Mouse (Mus musculus) small intestine, adult 2 months (tissue): ENCODE measurements at regions not wholly inside any gene's neighbourhood (a gene's known extent, or its start where the extent isn't known, plus 50 kb on each side); places are given as distances from the start of the nearest gene placed in this dataset.

Experiments
- H3K27ac ChIP-seq: fragments of 200-500 bp; 2 replicates; pipeline ENCODE4 v1.5.1; 2012; ENCODE audit warnings: low read depth, low read length, control low read depth, inconsistent platforms; ENCODE audit not compliant: insufficient read depth
- H3K27me3 ChIP-seq: fragments of 200-500 bp; 2 replicates; pipeline ENCODE4 v1.6.1; 2012; ENCODE audit warnings: mild to moderate bottlenecking, moderate library complexity, low read length, inconsistent platforms; ENCODE audit not compliant: control insufficient read depth, insufficient read depth
- H3K36me3 ChIP-seq: fragments of 200-500 bp; 2 replicates; pipeline ENCODE4 v1.6.1; 2012; ENCODE audit warnings: mild to moderate bottlenecking, low read length, control low read depth, inconsistent platforms; ENCODE audit not compliant: control insufficient read depth, insufficient read depth
- H3K4me1 ChIP-seq: fragments of 200-500 bp; 2 replicates; pipeline ENCODE4 v1.6.1; 2012; ENCODE audit warnings: low read length, inconsistent platforms, mixed read lengths; ENCODE audit not compliant: control insufficient read depth, insufficient read depth, insufficient read length
- H3K4me3 ChIP-seq: fragments of 200-500 bp; 2 replicates; pipeline ENCODE4 v1.5.1; 2012; ENCODE audit warnings: low read depth, mild to moderate bottlenecking, control low read depth, inconsistent platforms, low read length, moderate library complexity
- CTCF ChIP-seq: fragments of 200-500 bp; IDR thresholded peaks from 2 replicates; pipeline ENCODE4 v1.5.1; 2012; ENCODE audit warnings: low read depth, mild to moderate bottlenecking, control low read depth, inconsistent platforms, low read length, moderate library complexity, mixed read lengths; ENCODE audit not compliant: insufficient replicate concordance, insufficient read length; ENCODE audit errors: extremely low read depth
- POLR2A ChIP-seq: fragments of 200-500 bp; IDR thresholded peaks from 2 replicates; pipeline ENCODE4 v1.6.1; 2012; ENCODE audit warnings: low read depth, mild to moderate bottlenecking, control low read depth, inconsistent platforms, low read length, moderate library complexity
- WGBS: fragments of 180-500 bp; shearing (Covaris S2); methylation state at CpG from one replicate; pipeline ENCODE4 v1.1.7; 2018; 5-methylcytosine and 5-hydroxymethylcytosine counted together

DNA sequence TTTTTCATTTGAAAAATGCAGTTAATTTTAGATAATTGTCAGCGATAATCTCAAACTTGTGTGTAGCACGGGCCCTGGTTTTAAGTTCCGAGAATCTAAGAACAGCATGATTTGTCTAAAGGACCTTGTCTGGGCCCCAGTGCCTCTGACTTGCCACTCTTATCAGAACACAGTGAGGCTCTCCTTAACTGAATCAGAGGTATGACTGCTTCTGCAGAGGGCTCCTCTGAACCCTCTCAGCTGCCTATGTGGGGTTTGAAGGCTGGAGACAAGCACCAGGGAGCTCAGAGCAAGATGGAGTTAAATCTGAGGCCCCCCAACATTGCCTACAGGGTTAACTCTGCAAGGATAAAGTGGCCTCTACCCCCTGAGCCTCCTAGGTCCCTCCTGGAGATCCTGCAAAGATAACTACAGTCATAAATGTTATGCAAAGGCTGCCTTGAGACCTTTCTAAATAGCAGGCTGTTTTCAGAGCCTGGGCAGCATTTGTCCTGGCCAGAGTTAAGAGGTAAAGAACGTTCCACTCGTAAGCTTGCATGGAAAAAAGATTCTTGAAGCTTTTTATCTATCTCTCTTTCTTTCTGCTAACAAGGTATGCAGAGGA is 118.4 kb upstream of the Maf start:
- Histone ChIP-seq H3K27me3 (no peaks in the 10 kb centered on the region), H3K4me1 (peaks cover 10% of the 10 kb centered on the region; the same call in 1 of the 2 replicates), H3K27ac (no peak overlapping the region), H3K4me3 (no peak overlapping the region), H3K36me3 (no peaks in the 10 kb centered on the region)
- TF ChIP-seq POLR2A (no peak), CTCF (no peak)
- WGBS, result 41% methylated on average over 5 of the region's 5 CpGs

DNA sequence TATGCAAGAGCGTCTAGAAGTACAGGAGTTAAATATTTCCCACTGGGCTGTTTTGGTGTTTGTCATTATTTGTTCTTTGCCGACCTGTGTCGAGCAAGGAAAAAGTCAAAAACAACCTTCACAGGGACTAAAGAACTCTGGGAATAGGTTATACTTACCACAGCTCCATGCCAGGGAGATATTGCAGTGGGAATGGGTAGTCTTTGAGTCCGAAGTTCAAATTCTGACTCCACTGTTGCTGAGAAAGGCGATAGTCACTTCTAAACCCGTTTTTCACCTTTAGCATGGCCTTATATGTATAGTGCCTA is 116.8 kb upstream of the Maf start:
- no peak overlapping the region for H3K4me3 ChIP-seq
- TF ChIP-seq POLR2A, result no peak
- no peak for TF ChIP-seq CTCF
- 93% methylated on average over 6 of the region's 6 CpGs for WGBS
- H3K27ac ChIP-seq, result no peak overlapping the region
- H3K4me1 ChIP-seq, result peaks cover 3% of the 10 kb centered on the region; the same call in 1 of the 2 replicates
- H3K27me3 ChIP-seq, result no peaks in the 10 kb centered on the region
- no peaks in the 10 kb centered on the region for H3K36me3 ChIP-seq

DNA sequence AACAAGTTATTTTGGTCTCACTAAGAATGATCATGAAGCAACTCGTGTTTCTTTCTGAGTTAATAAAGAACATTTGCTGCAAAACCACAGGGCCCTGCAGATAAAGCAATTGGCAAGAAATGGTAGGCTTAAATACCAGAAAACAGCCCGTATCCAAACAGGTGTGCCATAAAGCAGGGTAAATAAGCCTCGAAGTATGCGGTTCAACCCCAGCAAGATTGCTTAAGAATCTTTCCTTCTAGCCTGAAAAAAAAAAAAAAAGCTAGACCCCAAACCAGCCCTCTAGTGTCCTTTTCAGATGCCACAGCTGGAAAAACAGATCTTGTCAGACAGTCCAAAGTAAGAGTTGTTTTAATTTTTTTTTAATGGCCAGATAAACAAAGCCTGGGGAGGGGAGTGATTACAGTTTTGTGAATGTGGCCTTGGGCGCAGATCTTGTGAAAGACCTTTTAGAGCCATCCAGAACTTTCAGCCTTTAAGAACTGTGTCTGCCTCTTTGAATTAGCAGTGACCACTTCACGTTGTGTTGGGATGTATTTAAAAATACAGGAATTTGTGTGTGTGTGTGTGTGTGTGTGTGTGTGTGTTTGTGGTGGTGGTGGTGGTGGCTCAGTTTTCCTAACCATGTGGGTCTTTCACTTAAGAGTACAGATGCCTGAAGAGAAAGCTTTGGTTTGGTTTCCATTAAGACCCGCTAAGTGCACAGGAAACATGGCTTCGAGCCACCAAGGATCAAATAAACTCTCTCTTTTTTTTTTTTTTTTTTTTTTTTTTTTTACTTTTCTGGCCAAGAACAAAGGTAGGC is 116.3 kb upstream of the Maf start:
- no peaks in the 10 kb centered on the region for H3K36me3 ChIP-seq
- H3K27me3 ChIP-seq, result no peaks in the 10 kb centered on the region
- peaks cover 3% of the 10 kb centered on the region; the same call in 1 of the 2 replicates for H3K4me1 ChIP-seq
- 65% methylated on average over 8 of the region's 8 CpGs for WGBS
- no peak overlapping the region for H3K4me3 ChIP-seq
- TF ChIP-seq CTCF, result no peak
- TF ChIP-seq POLR2A, result no peak
- no peak overlapping the region for H3K27ac ChIP-seq

DNA sequence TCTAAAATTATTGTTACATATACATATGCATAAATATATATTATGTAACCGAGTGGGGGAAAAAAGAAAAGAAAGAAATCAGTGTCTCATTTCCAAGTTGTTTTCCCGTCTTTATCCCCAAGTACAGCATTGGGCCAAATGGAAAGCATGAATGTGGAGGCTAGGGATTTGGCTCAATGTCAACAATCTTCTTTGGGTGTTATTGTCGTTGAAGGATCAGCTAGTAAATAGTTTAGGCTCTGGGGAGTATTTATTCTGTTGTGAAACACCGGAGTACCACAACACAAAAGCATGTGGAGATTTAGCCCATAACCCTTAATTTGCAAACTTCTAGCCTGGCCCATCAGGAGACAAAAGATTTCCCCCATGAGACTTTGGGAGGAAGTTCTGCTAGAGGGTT is 105.8 kb upstream of the Maf start:
- TF ChIP-seq POLR2A (no peak), CTCF (no peak)
- Histone ChIP-seq H3K4me1 (no peaks in the 10 kb centered on the region), H3K27ac (no peak overlapping the region), H3K27me3 (no peaks in the 10 kb centered on the region), H3K4me3 (no peak overlapping the region), H3K36me3 (no peaks in the 10 kb centered on the region)
- 76% methylated on average over 4 of the region's 4 CpGs for WGBS

DNA sequence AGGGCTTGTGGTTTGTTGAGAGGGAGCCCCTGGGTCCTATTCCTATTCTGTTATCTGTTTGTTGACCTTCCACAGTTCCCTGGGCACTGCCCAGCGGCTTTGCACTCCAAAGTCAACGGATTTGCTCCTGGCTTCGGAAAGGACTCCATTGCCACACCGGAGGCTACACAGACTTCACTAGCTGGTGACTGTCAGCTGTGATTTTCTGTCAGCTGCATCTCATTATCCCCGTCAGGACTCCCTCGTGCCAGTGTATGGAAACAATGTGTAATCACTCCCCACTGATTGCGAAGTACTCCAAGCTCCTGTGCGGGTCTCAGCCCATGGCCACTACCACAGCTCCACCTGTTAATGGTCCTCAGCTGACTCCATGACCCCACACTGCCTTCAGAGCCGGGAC is 99.0 kb upstream of the Maf start:
- 83% methylated on average over 9 of the region's 9 CpGs for WGBS
- Histone ChIP-seq H3K36me3 (no peaks in the 10 kb centered on the region), H3K27me3 (no peaks in the 10 kb centered on the region), H3K4me1 (0 out of 2 replicates have a peak, but pooled peaks cover 1% of the 10 kb centered on the region), H3K27ac (no peak overlapping the region), H3K4me3 (no peak overlapping the region)
- TF ChIP-seq POLR2A (no peak), CTCF (no peak)

DNA sequence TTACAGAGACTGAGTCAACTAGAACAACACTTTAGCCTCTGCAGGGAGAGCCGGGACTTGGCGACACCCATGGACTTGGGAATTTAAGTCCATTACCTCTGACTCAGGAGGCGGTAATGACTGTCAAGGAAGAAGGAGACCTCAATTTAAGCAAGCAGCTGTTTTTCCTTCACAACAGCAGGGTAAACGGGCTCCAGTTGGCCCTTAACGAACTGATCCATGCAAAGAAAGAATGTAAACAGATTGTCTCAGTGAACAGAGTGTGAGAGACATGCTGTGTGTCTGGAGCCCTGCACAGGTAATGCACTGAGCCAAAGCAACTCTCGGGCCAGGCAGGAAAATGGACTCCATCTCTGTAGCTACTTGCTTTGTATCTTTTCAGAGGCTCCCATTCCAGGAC is 98.5 kb upstream of the Maf start:
- no peaks in the 10 kb centered on the region for H3K36me3 ChIP-seq
- H3K27ac ChIP-seq, result no peak overlapping the region
- H3K27me3 ChIP-seq, result no peaks in the 10 kb centered on the region
- H3K4me3 ChIP-seq, result no peak overlapping the region
- 0 out of 2 replicates have a peak, but pooled peaks cover 1% of the 10 kb centered on the region for H3K4me1 ChIP-seq
- no peak for TF ChIP-seq POLR2A
- no peak for TF ChIP-seq CTCF
- 43% methylated on average over 6 of the region's 6 CpGs for WGBS

DNA sequence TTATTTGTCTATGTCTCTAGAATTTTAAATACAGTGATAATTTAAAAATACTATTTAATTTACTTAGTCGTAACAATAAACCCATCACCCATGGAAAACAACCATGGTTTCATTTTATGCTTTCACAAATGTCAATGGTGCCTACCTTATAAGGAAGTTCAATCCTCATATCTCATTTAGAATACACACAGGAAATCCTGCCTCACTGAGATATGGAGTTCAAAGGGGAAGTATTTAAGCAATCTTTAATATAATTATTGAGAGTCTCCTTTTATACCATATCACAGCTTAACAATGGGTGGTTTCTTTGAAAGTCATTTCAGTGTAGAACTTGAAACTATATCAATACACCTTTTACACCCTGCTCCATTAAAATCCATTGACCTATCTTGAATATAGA is 86.0 kb upstream of the Maf start:
- H3K27ac ChIP-seq, result no peak overlapping the region
- H3K4me3 ChIP-seq, result no peak overlapping the region
- no peaks in the 10 kb centered on the region for H3K36me3 ChIP-seq
- 8% methylated on average over 1 of the region's 1 CpGs for WGBS
- peaks cover 2% of the 10 kb centered on the region; the same call in 1 of the 2 replicates for H3K4me1 ChIP-seq
- no peaks in the 10 kb centered on the region for H3K27me3 ChIP-seq
- TF ChIP-seq CTCF (no peak), POLR2A (no peak)
